ENCODE assay signal across 8 mouse cellular contexts in genomic region chr12:8521375-8522047, GRCm38 (mm10). TPM values are rescaled to one million over a fixed set of nuclear protein-coding genes. Genes with fewer than 3 reads are reported as not detected.
DNase-seq lines count a peak whose midpoint lies in the region; ATAC-seq and TF ChIP-seq lines count a peak whose summit lies in the region.

No protein-coding gene starts in this region.

- H3K27me3 ChIP-seq in hindbrain, embryonic 10.5 days (ENCODE audit: insufficient read depth, poor library complexity, severe bottlenecking): no peaks in the 10 kb centered on the region
- no peaks in the 10 kb centered on the region for H3K27me3 ChIP-seq in hindbrain, embryonic 14.5 days (ENCODE audit: control insufficient read depth, insufficient read depth, low read length)
- H3K27me3 ChIP-seq in heart, embryonic 13.5 days (replicated peaks): no peaks in the 10 kb centered on the region
- H3K27me3 ChIP-seq in megakaryocyte, embryonic 14.5 days (replicated peaks): no peaks in the 10 kb centered on the region

- H3K9me3 ChIP-seq in hindbrain, embryonic 10.5 days: no peaks in the 10 kb centered on the region
- no peaks in the 10 kb centered on the region for H3K9me3 ChIP-seq in hindbrain, embryonic 14.5 days (ENCODE audit: control insufficient read depth, low read length)
- no peaks in the 10 kb centered on the region for H3K9me3 ChIP-seq in heart, embryonic 13.5 days
- no peaks in the 10 kb centered on the region for H3K9me3 ChIP-seq in megakaryocyte, embryonic 14.5 days

- H3K4me1 ChIP-seq in hindbrain, embryonic 10.5 days (replicated peaks): peaks cover 16% of the 10 kb centered on the region
- no peaks in the 10 kb centered on the region for H3K4me1 ChIP-seq in hindbrain, embryonic 14.5 days (replicated peaks; ENCODE audit: control insufficient read depth, insufficient read depth, low read length)
- H3K4me1 ChIP-seq in bone marrow macrophage, adult 2 months (ENCODE audit: control insufficient read depth, insufficient read depth, low read length): peaks cover 46% of the 10 kb centered on the region
- H3K4me1 ChIP-seq in heart, embryonic 13.5 days: peaks cover 42% of the 10 kb centered on the region
- H3K4me1 ChIP-seq in megakaryocyte, embryonic 14.5 days: peaks cover 72% of the 10 kb centered on the region

- no peaks in the 10 kb centered on the region for H3K36me3 ChIP-seq in hindbrain, embryonic 10.5 days
- H3K36me3 ChIP-seq in hindbrain, embryonic 14.5 days (replicated peaks; ENCODE audit: control insufficient read depth, insufficient read depth): no peaks in the 10 kb centered on the region
- no peaks in the 10 kb centered on the region for H3K36me3 ChIP-seq in heart, embryonic 13.5 days
- H3K36me3 ChIP-seq in megakaryocyte, embryonic 14.5 days (replicated peaks; ENCODE audit: low read length): peaks cover 6% of the 10 kb centered on the region

- WGBS in hindbrain, embryonic 10.5 days: 56% methylated on average over 12 of the region's 12 CpGs
- 65% methylated on average over 11 of the region's 12 CpGs for WGBS in hindbrain, embryonic 14.5 days
- WGBS in heart, embryonic 13.5 days: 17% methylated on average over 11 of the region's 12 CpGs

- no peak for ATAC-seq in hindbrain, embryonic 14.5 days (ENCODE audit: low FRiP score)
- peak; percentile 95 for ATAC-seq in CD4-positive, CD25-positive, alpha-beta regulatory T cell, adult 4 months
- ATAC-seq in heart, embryonic 13.5 days (ENCODE audit: extremely low read depth, insufficient number of reproducible peaks, low FRiP score, low TSS enrichment): peak; percentile 57; the same call in 1 of the 2 replicates

- no peak overlapping the region for H3K4me3 ChIP-seq in hindbrain, embryonic 10.5 days
- H3K4me3 ChIP-seq in hindbrain, embryonic 14.5 days (replicated peaks; ENCODE audit: low read length): no peak overlapping the region
- no peak overlapping the region for H3K4me3 ChIP-seq in bone marrow macrophage, adult 2 months (ENCODE audit: insufficient read depth, low read length)
- H3K4me3 ChIP-seq in heart, embryonic 13.5 days: no peak overlapping the region
- peak overlapping the region; percentile 76 for H3K4me3 ChIP-seq in megakaryocyte, embryonic 14.5 days (replicated peaks)

- DNase-seq in hindbrain, embryonic 10.5 days (ENCODE audit: low spot score): peak; percentile 23
- no peak for DNase-seq in hindbrain, embryonic 14.5 days (ENCODE audit: low spot score)
- peak; percentile 54 to 72 for DNase-seq in kidney, postnatal 4 days
- DNase-seq in thymus, postnatal 14 days: peak; percentile 66

- H3K4me2 ChIP-seq in hindbrain, embryonic 14.5 days (replicated peaks): no peak overlapping the region
- H3K4me2 ChIP-seq in heart, embryonic 13.5 days: peak overlapping the region; percentile 37

- TF ChIP-seq POLR2A in bone marrow macrophage, adult 2 months (IDR thresholded peaks at IDR 0.05; ENCODE audit: borderline replicate concordance, low read depth, low read length): no peak

- no peak for TF ChIP-seq CTCF in bone marrow macrophage, adult 2 months (IDR thresholded peaks at IDR 0.05; ENCODE audit: low read depth, low read length)

- no peak overlapping the region; the same call in 1 of the 2 replicates for H3K27ac ChIP-seq in hindbrain, embryonic 10.5 days
- no peak overlapping the region for H3K27ac ChIP-seq in hindbrain, embryonic 14.5 days
- peak overlapping the region; percentile 97 for H3K27ac ChIP-seq in bone marrow macrophage, adult 2 months (ENCODE audit: insufficient read depth, low read depth, low read length)
- H3K27ac ChIP-seq in heart, embryonic 13.5 days (replicated peaks): peak overlapping the region; percentile 90

- H3K9ac ChIP-seq in hindbrain, embryonic 14.5 days: no peak overlapping the region
- H3K9ac ChIP-seq in heart, embryonic 13.5 days: no peak overlapping the region

RNA-seq across cellular contexts. Expression of gene Rhob, which starts 21.7 kb away (rescaled TPM):
- 31.5 and 54.8 TPM in 2 replicates for polyA plus RNA-seq in hindbrain, embryonic 10.5 days (2016; fragmentation: Nextera tagmentation; extraction: Ambion mirVana)
- 113 and 131 TPM in 2 replicates for polyA plus RNA-seq in hindbrain, embryonic 14.5 days (2014; fragmentation: Nextera tagmentation; extraction: Ambion mirVana)
- polyA plus RNA-seq in CD4-positive, CD25-positive, alpha-beta regulatory T cell, adult 4 months (2017; shearing (Covaris generic)): 1 to 10 TPM in 1 of 2 experiments, under 1 TPM in 1; 0.76 to 1.0 TPM
- 50.1 and 50.3 TPM in 2 replicates for polyA plus RNA-seq in bone marrow macrophage, adult 2 months (2012; ENCODE audit: insufficient read depth, insufficient read length, missing spikeins)
- 31.4 and 33.0 TPM in 2 replicates for polyA plus RNA-seq in heart, embryonic 13.5 days (2015; fragmentation: Nextera tagmentation; extraction: Ambion mirVana)
- polyA plus RNA-seq in megakaryocyte, embryonic 14.5 days (2012; ENCODE audit: insufficient read depth, low replicate concordance): 146 and 207 TPM in 2 replicates

Comparison
In these comparisons a context has a peak if more than half of its experiments do, and no peak if none do; other contexts are left out.
1. H3K27ac ChIP-seq: peak in bone marrow macrophage, adult 2 months (single experiment) and heart, embryonic 13.5 days (single experiment); none in hindbrain, embryonic 10.5 days (single experiment) and hindbrain, embryonic 14.5 days (single experiment).
2. RNA of gene Rhob, which starts 21.7 kb away (polyA plus RNA-seq): 146 to 207 TPM in megakaryocyte, embryonic 14.5 days, 113 to 131 TPM in hindbrain, embryonic 14.5 days, 31.5 to 54.8 TPM in hindbrain, embryonic 10.5 days, 50.1 to 50.3 TPM in bone marrow macrophage, adult 2 months and 31.4 to 33.0 TPM in heart, embryonic 13.5 days; 0.76 to 1.0 TPM in CD4-positive, CD25-positive, alpha-beta regulatory T cell, adult 4 months; every median in the first group is over 10 times any median in the second.